Mouse (Mus musculus) MEL (cell line): ENCODE measurements around the gene 7420426K07Rik.

ENCODE experiments used
- CTCF ChIP-seq, 3 experiments: IDR thresholded peaks in 2 of 3; conservative IDR thresholded peaks in 1 of 3; 2 replicates each; pipeline ENCODE4 v1.5.1; 2011 to 2012; ENCODE audit warnings: low read length in 3 of 3, low read depth in 2 of 3, mild to moderate bottlenecking in 2 of 3, improper control_type of control experiment in 1 of 3, inconsistent platforms in 1 of 3, mixed read lengths in 1 of 3, moderate library complexity in 1 of 3; ENCODE audit not compliant: control insufficient read depth in 1 of 3, insufficient read depth in 1 of 3, poor library complexity in 1 of 3, severe bottlenecking in 1 of 3
- KAT2A ChIP-seq: conservative IDR thresholded peaks from 2 replicates; pipeline ENCODE4 v1.6.1; 2012; ENCODE audit warnings: low read depth, low read length, improper control_type of control experiment, inconsistent platforms
- MYC ChIP-seq: IDR thresholded peaks from 2 replicates; pipeline ENCODE4 v1.6.1; 2011; ENCODE audit warnings: low read depth, mild to moderate bottlenecking, low read length, improper control_type of control experiment, moderate library complexity
- POLR2AphosphoS2 ChIP-seq: IDR thresholded peaks from 2 replicates; pipeline ENCODE4 v1.6.1; 2011; ENCODE audit warnings: low read length, improper control_type of control experiment

DNA sequence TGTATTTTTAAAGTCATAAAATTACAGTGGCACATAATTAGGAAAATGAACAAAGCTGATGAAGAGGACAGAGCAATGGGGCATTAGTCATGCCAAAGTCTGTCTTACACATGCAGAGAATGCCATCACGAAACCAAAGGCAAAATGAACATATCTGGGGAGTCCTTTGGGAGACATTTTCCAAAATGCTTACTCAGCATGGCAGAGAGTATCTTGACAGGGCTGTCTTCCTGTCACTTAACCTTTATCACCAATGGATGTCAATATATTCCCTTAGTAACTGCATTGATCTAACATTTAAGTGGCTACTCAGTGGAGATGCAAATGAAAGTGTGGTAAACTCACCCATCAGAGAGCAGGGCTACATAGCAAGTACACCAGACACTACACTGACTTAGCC is 1.4 kb upstream of the 7420426K07Rik start:
- TF ChIP-seq CTCF (IDR thresholded peaks at IDR 0.05 in 2 of 3, conservative IDR thresholded peaks at IDR 0.05 in 1 of 3; ENCODE audit: control insufficient read depth in 1 of 3, insufficient read depth in 1 of 3, low read depth in 2 of 3, low read length in 3 of 3, poor library complexity in 1 of 3, severe bottlenecking in 1 of 3): no peak
- TF ChIP-seq KAT2A: no peak
- no peak for TF ChIP-seq POLR2AphosphoS2
- no peak for TF ChIP-seq MYC
